Mouse (Mus musculus) neural tube, embryonic 15.5 days (tissue): ENCODE measurements around the gene Ndufs5. TPM values are rescaled to one million over a fixed set of nuclear protein-coding genes. Genes with fewer than 3 reads are reported as not detected.

Experiments
- ATAC-seq: fragments of 200-750 bp; cut with Nextera tagmentation; 2 replicates; pipeline ENCODE4 v1.8.0; 2017; ENCODE audit warnings: mild to moderate bottlenecking, moderate TSS enrichment, moderate library complexity; ENCODE audit not compliant: low FRiP score
- H3K27ac ChIP-seq: fragments of 300-500 bp; sonication (generic); replicated peaks from 2 replicates; pipeline ENCODE4 v1.5.1; 2015; ENCODE audit warnings: mild to moderate bottlenecking, inconsistent platforms
- H3K27me3 ChIP-seq: fragments of 300-500 bp; sonication (generic); replicated peaks from 2 replicates; pipeline ENCODE4 v1.6.1; 2015; ENCODE audit warnings: inconsistent platforms
- H3K36me3 ChIP-seq: fragments of 300-500 bp; sonication (generic); 2 replicates; pipeline ENCODE4 v1.6.1; 2015; ENCODE audit warnings: inconsistent platforms
- H3K4me1 ChIP-seq: fragments of 300-500 bp; sonication (generic); 2 replicates; pipeline ENCODE4 v1.6.1; 2015; ENCODE audit warnings: inconsistent platforms
- H3K4me2 ChIP-seq: fragments of 300-500 bp; sonication (generic); 2 replicates; pipeline ENCODE4 v1.6.1; 2015; ENCODE audit warnings: inconsistent platforms, mild to moderate bottlenecking, moderate library complexity
- H3K4me3 ChIP-seq: fragments of 300-500 bp; sonication (generic); replicated peaks from 2 replicates; pipeline ENCODE4 v1.5.1; 2015; ENCODE audit warnings: mild to moderate bottlenecking, inconsistent platforms
- H3K9ac ChIP-seq: fragments of 300-500 bp; sonication (generic); replicated peaks from 2 replicates; pipeline ENCODE4 v1.6.1; 2015; ENCODE audit warnings: mild to moderate bottlenecking, inconsistent platforms
- H3K9me3 ChIP-seq: fragments of 300-500 bp; sonication (generic); replicated peaks from 2 replicates; pipeline ENCODE4 v1.6.1; 2016; ENCODE audit warnings: inconsistent platforms
- WGBS: fragments of 180-500 bp; shearing (Covaris S2); methylation state at CpG from one replicate; pipeline ENCODE4 v1.1.7; 2015; ENCODE audit warnings: mixed read lengths; 5-methylcytosine and 5-hydroxymethylcytosine counted together
- polyA plus RNA-seq: library from polyadenylated mRNA; unstranded; fragments of >200 nt; fragmentation: Nextera tagmentation; extraction: Ambion mirVana; gene quantifications from 2 replicates; pipeline ENCODE4 v1.2.1, GENCODE M21; 2015

Gene Ndufs5
- polyA plus RNA-seq, 1 experiment from 2014 or later, result 561 TPM

DNA sequence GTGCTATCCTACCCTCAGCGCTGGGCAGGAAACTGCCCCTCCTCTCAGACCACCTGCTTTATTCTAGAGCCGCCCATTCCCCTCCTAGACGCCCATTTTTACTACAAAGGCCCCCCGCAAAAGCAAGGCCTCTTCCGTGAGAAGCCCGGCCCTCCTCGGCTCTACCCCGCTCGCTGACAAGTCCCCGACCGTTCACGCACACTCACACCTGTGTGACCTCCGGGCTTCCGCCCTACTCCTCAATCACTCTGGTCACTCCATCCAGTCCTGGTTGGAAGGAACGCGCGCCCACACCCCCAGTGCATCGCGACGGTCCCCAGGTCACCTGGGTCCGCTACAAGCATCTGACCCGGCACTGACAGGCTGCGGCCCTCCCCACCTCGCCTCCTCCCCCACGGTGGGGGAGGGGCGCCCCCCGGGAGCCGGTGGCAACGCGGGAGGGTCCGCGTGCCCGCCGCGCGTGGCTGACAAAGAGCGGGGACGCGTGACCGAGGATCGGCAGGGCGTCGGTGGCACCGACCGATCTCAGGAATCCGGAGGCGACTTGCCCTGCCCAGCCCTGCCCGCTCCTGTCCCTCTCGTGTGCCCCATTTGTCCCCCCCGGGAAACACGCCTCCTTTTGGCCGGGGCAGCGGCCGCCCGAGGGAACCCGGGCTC is 31.5 kb downstream of the Ndufs5 start:
- no peaks in the 10 kb centered on the region for H3K27me3 ChIP-seq
- H3K9ac ChIP-seq, result peak overlapping the region; percentile 85
- H3K4me2 ChIP-seq, result peak overlapping the region; percentile 74
- peaks cover 42% of the 10 kb centered on the region for H3K4me1 ChIP-seq
- H3K9me3 ChIP-seq, result no peaks in the 10 kb centered on the region
- peak overlapping the region; percentile 76 for H3K4me3 ChIP-seq
- H3K36me3 ChIP-seq, result peaks cover 17% of the 10 kb centered on the region
- H3K27ac ChIP-seq, result peak overlapping the region; percentile 90
- ATAC-seq, result peak; percentile 52
- WGBS, result under 1% methylated on average over 46 of the region's 56 CpGs

DNA sequence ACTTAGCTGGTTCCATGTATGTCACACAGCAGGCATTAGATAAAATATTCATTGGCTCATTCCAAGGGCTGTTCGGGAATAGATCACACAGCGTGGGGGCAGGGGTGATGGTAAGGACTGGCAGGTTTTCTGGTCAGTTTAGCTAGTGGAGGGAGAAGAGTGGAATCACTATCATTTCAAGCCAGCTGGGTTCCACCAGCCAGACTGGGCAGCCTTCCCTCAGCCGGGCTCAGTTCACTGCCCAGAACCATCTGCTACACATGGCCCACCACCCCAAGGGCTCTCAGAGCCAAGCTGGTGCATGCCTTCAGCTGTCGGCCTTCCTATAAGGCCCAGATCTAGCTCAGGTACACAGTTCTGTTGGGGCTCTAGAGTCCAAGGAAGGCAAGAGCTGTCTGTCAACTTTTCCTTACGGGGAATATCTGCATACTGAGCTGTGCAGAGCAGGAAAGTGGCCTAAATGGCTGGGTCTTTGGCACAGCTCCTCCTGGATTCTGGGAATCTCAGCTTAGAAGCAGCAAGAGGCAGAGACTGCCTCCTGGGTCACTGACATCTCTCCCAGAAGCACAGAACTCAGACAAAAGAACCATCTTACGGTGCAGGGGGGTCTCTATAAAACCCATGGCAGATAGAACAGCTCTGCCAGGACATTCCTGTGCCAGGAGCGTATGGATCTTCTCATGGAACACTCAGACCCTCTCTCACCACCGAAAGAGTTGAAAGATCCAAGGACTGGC is 32.3 kb downstream of the Ndufs5 start:
- Histone ChIP-seq H3K27ac (peak overlapping the region; percentile 90), H3K4me3 (peak overlapping the region; percentile 76), H3K9ac (peak overlapping the region; percentile 85), H3K27me3 (no peaks in the 10 kb centered on the region), H3K9me3 (no peaks in the 10 kb centered on the region), H3K4me1 (peaks cover 48% of the 10 kb centered on the region), H3K4me2 (peak overlapping the region; percentile 74), H3K36me3 (peaks cover 18% of the 10 kb centered on the region)
- peak; percentile 15; the same call in 1 of the 2 replicates for ATAC-seq
- 15% methylated on average over 8 of the region's 8 CpGs for WGBS

DNA sequence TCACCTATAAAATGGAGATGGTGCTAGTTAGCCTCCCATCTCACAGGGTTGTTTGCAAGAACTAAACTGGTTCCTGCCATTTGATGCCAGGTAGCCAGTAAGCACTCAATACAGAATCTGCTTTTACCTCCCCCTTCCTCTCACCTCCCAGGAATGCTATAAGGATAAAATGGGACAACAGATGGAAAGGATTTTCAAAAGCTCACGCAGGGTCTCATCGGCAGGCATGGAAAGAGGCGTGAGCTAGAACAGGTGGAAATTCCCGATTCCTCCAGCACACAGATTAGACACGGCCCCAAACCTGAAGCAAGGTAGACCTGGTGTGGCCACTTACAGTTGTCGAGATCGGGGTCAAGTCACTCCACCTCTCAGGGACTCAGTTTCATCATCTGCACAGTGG is 33.0 kb downstream of the Ndufs5 start:
- H3K27ac ChIP-seq, result peak overlapping the region; percentile 90; the same call in 1 of the 2 replicates

DNA sequence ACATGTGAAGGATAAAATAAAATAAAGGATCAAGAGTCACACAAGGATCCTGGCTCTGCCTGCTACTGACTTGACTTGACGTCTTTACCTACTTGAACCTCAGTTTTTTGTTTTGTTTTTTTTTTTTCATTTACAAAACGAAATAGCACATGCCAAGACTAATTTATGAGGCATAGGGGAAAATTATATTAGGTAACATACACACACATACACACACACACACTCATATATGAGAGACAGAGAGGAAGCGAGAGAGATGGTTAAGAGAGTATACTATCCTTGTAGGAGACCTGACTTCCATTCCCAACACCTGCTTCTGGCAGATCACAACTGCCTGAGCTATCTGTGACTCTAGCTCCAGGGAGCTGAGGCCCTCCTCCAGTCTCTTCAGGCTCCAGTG is 33.7 kb downstream of the Ndufs5 start, which contains the start of gene Macf1:
Gene Macf1 (minus strand): TSS at position 101 of the 400 bp plus-strand sequence.
- H3K4me3 ChIP-seq, result peak within 1 kb of the TSS; percentile 76
- H3K36me3 ChIP-seq, result peaks cover 27% of the 10 kb centered on the region
- peaks cover 48% of the 10 kb centered on the region for H3K4me1 ChIP-seq
- 0 out of 2 replicates have a peak within 1 kb of the TSS, but pooled peaks have one; percentile 85 for H3K9ac ChIP-seq
- 72% methylated on average over 3 of the region's 3 CpGs for WGBS
- H3K27me3 ChIP-seq, result no peaks in the 10 kb centered on the region
- H3K27ac ChIP-seq, result peak within 1 kb of the TSS; percentile 90; the same call in 1 of the 2 replicates
- H3K4me2 ChIP-seq, result peak within 1 kb of the TSS; percentile 74
- no peak for ATAC-seq
- H3K9me3 ChIP-seq, result no peaks in the 10 kb centered on the region

More for the DNA sequence above, 33.0 kb downstream of the Ndufs5 start:
- no peaks in the 10 kb centered on the region for H3K9me3 ChIP-seq
- peak overlapping the region; percentile 74 for H3K4me2 ChIP-seq
- peaks cover 25% of the 10 kb centered on the region for H3K36me3 ChIP-seq
- ATAC-seq, result no peak
- H3K27me3 ChIP-seq, result no peaks in the 10 kb centered on the region
- WGBS, result 68% methylated on average over 7 of the region's 7 CpGs
- peak overlapping the region; percentile 85; the same call in 1 of the 2 replicates for H3K9ac ChIP-seq
- H3K4me3 ChIP-seq, result peak overlapping the region; percentile 76
- H3K4me1 ChIP-seq, result peaks cover 48% of the 10 kb centered on the region

DNA sequence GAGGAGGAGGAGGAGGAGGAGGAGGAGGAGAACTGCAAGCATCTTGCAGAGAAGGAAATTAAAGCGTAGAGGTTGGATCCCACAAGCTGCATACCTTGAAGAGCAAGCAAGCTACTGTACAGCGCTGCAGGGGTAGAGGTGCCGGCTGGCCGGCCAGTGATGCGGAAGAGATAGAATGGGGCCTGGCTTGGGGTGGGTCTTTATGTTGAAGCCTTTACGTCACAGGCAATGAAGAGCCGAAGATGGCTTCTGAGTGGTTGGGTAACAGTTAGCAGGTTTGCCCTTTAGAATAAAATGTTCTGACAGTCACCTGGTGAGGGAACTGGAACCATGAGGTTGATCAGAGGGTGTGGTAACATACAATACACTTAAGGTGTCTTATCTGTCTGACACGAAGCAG is 35.7 kb downstream of the Ndufs5 start:
- Histone ChIP-seq H3K4me2 (no peak overlapping the region), H3K9me3 (no peaks in the 10 kb centered on the region), H3K36me3 (peaks cover 31% of the 10 kb centered on the region), H3K27me3 (no peaks in the 10 kb centered on the region), H3K4me1 (peaks cover 54% of the 10 kb centered on the region), H3K4me3 (no peak overlapping the region), H3K27ac (no peak overlapping the region), H3K9ac (no peak overlapping the region)
- 80% methylated on average over 8 of the region's 8 CpGs for WGBS
- no peak for ATAC-seq

DNA sequence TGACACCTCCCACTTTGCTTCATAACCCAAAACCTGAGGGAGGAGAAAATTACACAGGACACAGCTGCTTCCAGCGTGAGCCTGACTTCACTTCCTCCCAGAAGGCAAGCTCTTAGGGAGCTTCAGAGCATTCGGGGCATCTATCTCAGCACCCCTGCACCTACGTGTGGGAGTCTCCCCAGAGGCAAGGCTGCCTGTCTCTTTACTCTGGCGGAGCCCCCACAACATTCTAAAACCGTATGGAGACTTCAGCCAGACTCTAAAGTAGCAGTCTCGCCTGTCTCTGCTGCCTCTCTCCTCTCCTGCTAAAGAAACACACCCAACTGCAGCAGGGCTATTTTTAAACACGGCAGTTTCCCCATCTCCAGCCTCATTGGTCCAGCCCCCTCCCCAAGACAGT is 37.0 kb downstream of the Ndufs5 start:
- H3K27ac ChIP-seq, result no peak overlapping the region
- H3K4me3 ChIP-seq, result no peak overlapping the region
- 47% methylated on average over 7 of the region's 7 CpGs for WGBS
- H3K36me3 ChIP-seq, result peaks cover 31% of the 10 kb centered on the region
- H3K4me2 ChIP-seq, result no peak overlapping the region
- H3K27me3 ChIP-seq, result no peaks in the 10 kb centered on the region
- H3K9me3 ChIP-seq, result no peaks in the 10 kb centered on the region
- ATAC-seq, result no peak
- no peak overlapping the region for H3K9ac ChIP-seq
- H3K4me1 ChIP-seq, result peaks cover 63% of the 10 kb centered on the region

DNA sequence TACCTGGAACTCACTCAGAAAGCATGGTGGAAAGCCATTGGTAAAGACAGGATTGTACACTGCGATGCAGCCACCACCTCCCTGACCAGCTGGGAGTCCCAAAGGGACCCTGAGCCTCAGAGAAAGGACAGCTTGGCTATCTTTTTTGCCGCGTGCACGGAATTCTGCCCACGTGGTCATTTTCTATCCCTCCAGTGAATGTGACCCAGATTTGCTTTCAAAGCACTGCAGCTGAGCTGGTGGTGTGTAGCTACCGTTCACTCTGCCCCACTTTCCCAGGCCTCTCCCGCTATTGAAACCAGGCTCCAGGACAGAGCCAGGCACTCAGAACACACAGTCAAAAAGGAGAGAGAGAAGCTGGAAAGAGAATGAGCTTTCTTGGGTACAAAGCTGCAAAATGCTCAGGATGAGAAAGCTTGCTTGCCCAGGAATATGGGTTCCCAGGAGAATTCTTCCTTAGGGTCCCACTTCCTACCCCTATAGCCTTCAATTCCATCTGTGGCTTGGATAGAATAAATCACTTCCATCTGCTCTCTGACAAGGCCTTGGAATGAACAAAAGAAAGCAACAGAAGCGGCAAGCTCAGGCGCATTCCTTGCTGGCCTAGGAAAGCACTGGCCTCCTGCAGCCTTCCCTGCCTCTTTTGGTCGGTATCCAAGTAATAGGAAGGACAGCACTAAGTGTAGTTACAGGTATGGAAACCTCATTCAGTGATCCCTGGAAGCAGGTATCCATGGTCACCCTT is 40.8 kb downstream of the Ndufs5 start:
- H3K4me1 ChIP-seq, result peaks cover 43% of the 10 kb centered on the region
- WGBS, result 19% methylated on average over 10 of the region's 10 CpGs
- no peaks in the 10 kb centered on the region for H3K27me3 ChIP-seq
- no peak for ATAC-seq
- no peak overlapping the region for H3K4me3 ChIP-seq
- H3K4me2 ChIP-seq, result peak overlapping the region; percentile 13
- H3K27ac ChIP-seq, result peak overlapping the region; percentile 77
- peaks cover 36% of the 10 kb centered on the region for H3K36me3 ChIP-seq
- no peaks in the 10 kb centered on the region for H3K9me3 ChIP-seq
- H3K9ac ChIP-seq, result peak overlapping the region; percentile 23; the same call in 1 of the 2 replicates

DNA sequence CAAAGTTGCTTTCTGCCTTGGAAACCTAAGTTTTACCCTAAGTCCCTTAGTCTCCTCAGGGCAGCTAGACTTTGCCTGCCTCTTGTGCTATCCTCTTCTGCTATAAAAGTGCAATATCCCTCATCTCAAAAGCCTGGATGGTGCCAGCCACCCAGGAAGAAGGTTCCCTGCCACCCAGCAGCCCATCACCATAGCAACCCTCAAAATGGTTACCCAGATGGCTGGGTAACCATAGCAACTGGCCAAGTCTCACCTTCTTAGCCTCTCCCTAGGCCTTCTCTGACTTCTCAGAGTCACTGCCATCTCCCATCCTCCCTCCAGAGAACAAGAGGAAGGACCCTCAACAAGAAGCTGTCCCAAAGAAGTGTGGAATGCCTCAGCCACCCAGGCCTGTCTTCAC is 47.4 kb downstream of the Ndufs5 start:
- no peak overlapping the region for H3K9ac ChIP-seq
- ATAC-seq, result 0 out of 2 replicates have a peak, but pooled peaks have one; percentile 28

DNA sequence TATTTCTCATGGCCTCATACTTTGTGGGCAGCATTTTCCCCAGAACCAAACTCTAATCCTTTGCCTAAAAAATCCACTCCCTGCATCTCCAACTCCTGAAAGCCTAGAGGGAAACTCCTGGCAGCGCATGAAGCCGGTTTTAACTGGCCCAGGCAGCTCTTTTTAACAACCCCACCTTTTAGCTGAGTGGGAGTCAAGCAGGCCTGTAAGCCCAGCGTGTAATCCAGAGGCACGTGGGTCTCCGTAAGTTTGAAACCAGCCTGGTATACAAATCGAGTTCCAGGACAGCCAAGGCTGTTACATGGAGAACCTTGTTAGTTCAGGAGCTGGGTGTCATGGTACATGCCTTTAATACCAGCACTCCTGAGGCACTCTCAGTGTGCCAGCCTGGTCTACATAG is 48.3 kb downstream of the Ndufs5 start:
- 76% methylated on average over 6 of the region's 6 CpGs for WGBS
- H3K27ac ChIP-seq, result no peak overlapping the region
- H3K4me2 ChIP-seq, result no peak overlapping the region
- no peaks in the 10 kb centered on the region for H3K27me3 ChIP-seq
- no peak for ATAC-seq
- H3K4me1 ChIP-seq, result peaks cover 49% of the 10 kb centered on the region
- H3K9me3 ChIP-seq, result no peaks in the 10 kb centered on the region
- H3K4me3 ChIP-seq, result no peak overlapping the region
- peaks cover 9% of the 10 kb centered on the region for H3K36me3 ChIP-seq
- H3K9ac ChIP-seq, result no peak overlapping the region

More for the DNA sequence above, 47.4 kb downstream of the Ndufs5 start:
- H3K4me1 ChIP-seq, result peaks cover 46% of the 10 kb centered on the region
- H3K36me3 ChIP-seq, result peaks cover 16% of the 10 kb centered on the region
- H3K27me3 ChIP-seq, result no peaks in the 10 kb centered on the region
- no peak overlapping the region for H3K4me3 ChIP-seq
- no peak overlapping the region for H3K4me2 ChIP-seq
- H3K27ac ChIP-seq, result peak overlapping the region; percentile 9; the same call in 1 of the 2 replicates
- H3K9me3 ChIP-seq, result no peaks in the 10 kb centered on the region

DNA sequence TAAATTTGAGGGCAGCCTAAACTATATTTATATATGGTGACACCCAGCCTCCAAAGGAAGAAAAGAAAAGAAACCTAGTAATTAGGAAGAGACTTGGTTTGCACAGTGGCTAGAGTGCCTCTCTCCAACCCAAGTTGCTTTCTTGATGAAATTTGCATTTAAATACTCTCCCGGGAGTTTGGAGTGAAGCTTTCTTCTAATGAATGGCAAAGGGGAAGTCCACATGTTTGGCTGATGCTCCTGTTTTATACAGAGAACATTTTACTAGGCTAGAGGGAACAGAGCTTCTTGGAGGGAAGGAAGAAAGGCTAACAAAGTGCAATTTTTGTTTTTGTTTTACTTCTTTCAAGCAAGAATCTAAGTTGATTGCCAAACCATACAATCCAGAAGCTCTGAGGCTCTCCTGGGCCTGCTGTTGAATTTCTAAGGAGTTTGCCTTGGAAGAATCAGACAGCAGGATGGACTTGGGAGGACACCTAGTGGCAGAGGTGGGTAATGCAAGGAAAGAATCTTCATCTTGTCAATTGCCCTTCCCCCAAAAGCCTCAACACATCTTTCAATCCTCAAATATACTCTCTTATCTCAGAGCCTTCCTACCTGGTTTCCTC is 50.6 kb downstream of the Ndufs5 start:
- 6% methylated on average over 1 of the region's 1 CpGs for WGBS
- no peaks in the 10 kb centered on the region for H3K27me3 ChIP-seq
- H3K4me3 ChIP-seq, result no peak overlapping the region
- H3K4me1 ChIP-seq, result peaks cover 65% of the 10 kb centered on the region
- no peak overlapping the region for H3K9ac ChIP-seq
- peak overlapping the region; percentile 5; the same call in 1 of the 2 replicates for H3K4me2 ChIP-seq
- ATAC-seq, result no peak
- H3K27ac ChIP-seq, result peak overlapping the region; percentile 95
- no peaks in the 10 kb centered on the region for H3K9me3 ChIP-seq
- no peaks in the 10 kb centered on the region for H3K36me3 ChIP-seq

DNA sequence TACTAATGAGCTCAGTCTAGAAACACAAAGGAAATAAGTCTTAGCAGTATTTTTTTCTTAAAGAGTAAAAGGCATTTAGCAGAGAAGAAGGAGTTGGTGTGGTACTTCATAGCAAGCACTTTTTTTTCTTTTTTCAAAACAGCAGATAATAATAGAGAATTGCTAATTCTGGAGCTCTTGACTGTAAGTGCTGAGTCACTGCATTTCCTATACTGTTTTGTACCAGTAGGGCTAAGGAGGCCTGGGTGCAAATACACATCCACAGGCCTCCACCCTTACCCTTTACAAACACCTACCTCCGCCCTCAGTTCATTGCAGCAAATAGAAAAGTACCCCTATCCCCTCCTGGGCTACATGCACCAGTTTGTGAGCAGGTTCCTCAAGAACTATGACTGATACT is 51.5 kb downstream of the Ndufs5 start:
- Histone ChIP-seq H3K27ac (peak overlapping the region; percentile 95), H3K9ac (no peak overlapping the region), H3K4me3 (no peak overlapping the region), H3K4me1 (peaks cover 73% of the 10 kb centered on the region), H3K36me3 (no peaks in the 10 kb centered on the region), H3K27me3 (no peaks in the 10 kb centered on the region), H3K9me3 (no peaks in the 10 kb centered on the region), H3K4me2 (peak overlapping the region; percentile 5; the same call in 1 of the 2 replicates)
- 79% methylated on average over 1 of the region's 1 CpGs for WGBS
- no peak for ATAC-seq
